Mouse (Mus musculus): Measurements from ENCODE around the gene Trim52. TPM values are rescaled to one million over a fixed set of nuclear protein-coding genes. Genes with fewer than 3 reads are reported as not detected.

Trim52 gene
- polyA plus RNA-seq, 1 experiment from 2014 or later: not detected

DNA sequence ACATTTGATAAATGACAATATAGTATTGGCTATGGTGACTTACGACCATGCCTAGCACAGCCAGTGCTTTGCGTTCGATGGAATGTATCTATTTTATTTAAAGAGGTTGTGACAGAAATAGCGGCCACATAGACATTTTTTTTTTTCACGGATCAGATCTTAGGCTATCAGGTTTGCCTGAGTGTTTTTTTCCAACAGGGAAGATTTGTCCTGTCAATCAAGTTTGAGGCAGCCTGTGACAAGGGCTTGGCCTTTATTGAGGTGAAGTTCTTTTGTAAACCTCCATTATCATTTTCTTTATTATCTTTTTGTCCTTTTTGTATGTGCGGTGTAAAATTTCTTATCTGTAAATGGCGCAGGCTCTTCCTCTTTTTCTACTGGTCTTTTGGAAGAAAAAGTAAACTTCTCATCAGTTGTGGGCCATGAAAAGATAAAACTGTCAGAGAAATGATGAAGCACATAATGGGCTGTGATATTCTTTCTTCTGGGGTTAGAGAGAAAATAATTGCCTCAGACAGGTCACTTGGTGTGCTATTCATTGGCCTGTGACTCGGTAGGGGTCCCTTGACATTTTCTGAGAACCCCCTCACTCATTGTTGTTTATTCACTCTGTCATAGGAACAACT, 73.2 kb downstream of the Trim52 start:
- no peaks in the 10 kb centered on the region for H3K36me3 ChIP-seq (ENCODE audit: control insufficient read depth, insufficient read depth, low read length)
- ATAC-seq (replicated peaks; ENCODE audit: low FRiP score, low TSS enrichment, low read depth) (no peak), DNase-seq (ENCODE audit: low spot score) (no peak)
- no peak overlapping the region for H3K9ac ChIP-seq (ENCODE audit: low read length)
- H3K4me3 ChIP-seq (ENCODE audit: low read depth, low read length): no peak overlapping the region
- WGBS: 55% methylated on average over 8 of the region's 8 CpGs
- no peak overlapping the region for H3K27ac ChIP-seq (ENCODE audit: low read depth)
- H3K4me1 ChIP-seq (replicated peaks; ENCODE audit: control insufficient read depth, insufficient read depth, low read length): no peaks in the 10 kb centered on the region
- H3K27me3 ChIP-seq (replicated peaks; ENCODE audit: control insufficient read depth, insufficient read depth, low read length): no peaks in the 10 kb centered on the region
- H3K9me3 ChIP-seq (ENCODE audit: control insufficient read depth, low read length): no peaks in the 10 kb centered on the region
- no peak overlapping the region for H3K4me2 ChIP-seq (ENCODE audit: low read length)

DNA sequence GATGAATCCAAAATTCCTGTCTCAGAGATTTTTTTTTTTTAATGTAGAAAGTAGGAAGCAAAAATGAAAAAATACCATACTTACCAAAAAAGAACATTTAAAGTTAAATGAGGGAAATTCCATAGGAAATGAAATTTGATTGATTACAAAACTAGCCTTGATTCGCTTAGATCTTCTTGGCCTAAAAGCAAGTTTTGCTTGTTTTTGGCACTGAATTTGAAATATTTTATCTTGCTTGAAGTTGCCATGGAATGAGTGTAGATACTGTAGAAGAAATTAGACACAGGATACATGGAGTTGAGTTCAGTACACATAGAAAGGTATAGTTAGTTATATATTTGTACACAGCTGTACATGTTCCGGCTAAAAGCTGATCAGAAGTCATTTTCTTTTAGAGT, 73.7 kb downstream of the Trim52 start:
- Histone ChIP-seq H3K27me3 (replicated peaks; ENCODE audit: control insufficient read depth, insufficient read depth, low read length) (no peaks in the 10 kb centered on the region), H3K9me3 (ENCODE audit: control insufficient read depth, low read length) (no peaks in the 10 kb centered on the region), H3K4me3 (ENCODE audit: low read depth, low read length) (no peak overlapping the region), H3K36me3 (ENCODE audit: control insufficient read depth, insufficient read depth, low read length) (no peaks in the 10 kb centered on the region), H3K9ac (ENCODE audit: low read length) (no peak overlapping the region), H3K4me2 (ENCODE audit: low read length) (no peak overlapping the region), H3K4me1 (replicated peaks; ENCODE audit: control insufficient read depth, insufficient read depth, low read length) (no peaks in the 10 kb centered on the region), H3K27ac (ENCODE audit: low read depth) (no peak overlapping the region)
- no peak for ATAC-seq (replicated peaks; ENCODE audit: low FRiP score, low TSS enrichment, low read depth)
- WGBS: 88% methylated on average over 2 of the region's 2 CpGs
- no peak for DNase-seq (ENCODE audit: low spot score)

DNA sequence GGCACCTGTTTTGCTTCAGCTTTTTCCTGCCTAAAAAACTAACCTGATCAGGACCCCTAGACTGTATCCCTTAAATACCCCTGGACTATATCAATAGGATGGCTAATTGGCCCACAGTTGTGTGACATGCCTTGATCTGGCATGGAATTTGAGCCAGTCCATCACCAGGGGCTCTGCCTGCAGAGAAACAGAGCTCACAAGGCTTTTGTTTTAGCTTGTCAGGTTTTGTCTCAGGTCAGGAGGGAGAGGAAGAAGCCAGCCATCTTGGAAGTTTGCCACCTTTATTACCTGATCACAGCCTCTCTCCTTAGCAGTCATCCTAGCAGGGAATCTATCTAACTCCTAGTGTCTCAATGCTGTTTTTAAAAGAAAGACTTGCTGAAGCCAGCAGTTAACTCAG, 74.6 kb downstream of the Trim52 start:
- Histone ChIP-seq H3K9me3 (ENCODE audit: control insufficient read depth, low read length) (no peaks in the 10 kb centered on the region), H3K36me3 (ENCODE audit: control insufficient read depth, insufficient read depth, low read length) (no peaks in the 10 kb centered on the region), H3K9ac (ENCODE audit: low read length) (no peak overlapping the region), H3K4me3 (ENCODE audit: low read depth, low read length) (no peak overlapping the region), H3K27me3 (replicated peaks; ENCODE audit: control insufficient read depth, insufficient read depth, low read length) (no peaks in the 10 kb centered on the region), H3K27ac (ENCODE audit: low read depth) (no peak overlapping the region), H3K4me2 (ENCODE audit: low read length) (no peak overlapping the region), H3K4me1 (replicated peaks; ENCODE audit: control insufficient read depth, insufficient read depth, low read length) (no peaks in the 10 kb centered on the region)
- ATAC-seq (replicated peaks; ENCODE audit: low FRiP score, low TSS enrichment, low read depth) (no peak), DNase-seq (ENCODE audit: low spot score) (no peak)

DNA sequence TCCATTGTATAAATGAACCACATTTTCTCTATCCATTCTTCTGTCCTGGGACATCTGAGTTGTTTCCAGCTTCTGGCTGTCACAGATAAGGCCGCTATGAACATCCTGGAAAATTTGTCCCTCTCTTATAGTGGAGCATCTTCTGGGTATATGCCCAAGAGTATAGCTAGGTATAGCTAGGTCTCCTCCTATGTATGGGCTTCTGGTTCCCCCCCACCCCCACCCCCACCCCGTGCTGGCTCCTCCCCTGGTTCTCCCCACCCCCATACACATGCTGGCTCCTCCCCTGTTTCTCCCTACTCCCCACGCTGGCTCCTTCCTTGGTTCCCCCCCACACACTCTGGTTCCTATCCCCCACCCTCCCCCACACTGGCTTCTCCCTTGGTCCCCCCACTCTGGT, 78.0 kb downstream of the Trim52 start:
- no peak overlapping the region for H3K4me2 ChIP-seq (ENCODE audit: low read length)
- no peak for ATAC-seq (replicated peaks; ENCODE audit: low FRiP score, low TSS enrichment, low read depth)
- H3K27me3 ChIP-seq (replicated peaks; ENCODE audit: control insufficient read depth, insufficient read depth, low read length): no peaks in the 10 kb centered on the region
- H3K4me1 ChIP-seq (replicated peaks; ENCODE audit: control insufficient read depth, insufficient read depth, low read length): no peaks in the 10 kb centered on the region; the same call in 1 of the 2 replicates
- no peak overlapping the region for H3K27ac ChIP-seq (ENCODE audit: low read depth)
- H3K4me3 ChIP-seq (ENCODE audit: low read depth, low read length): no peak overlapping the region
- no peaks in the 10 kb centered on the region for H3K9me3 ChIP-seq (ENCODE audit: control insufficient read depth, low read length)
- WGBS: 78% methylated on average over 3 of the region's 3 CpGs
- no peak for DNase-seq (ENCODE audit: low spot score)
- no peak overlapping the region for H3K9ac ChIP-seq (ENCODE audit: low read length)
- no peaks in the 10 kb centered on the region for H3K36me3 ChIP-seq (ENCODE audit: control insufficient read depth, insufficient read depth, low read length)

Other genes starting within 250 kb of the Trim52 start
- gene Spry2, start 209.4 kb upstream of the Trim52 start, polyA plus RNA-seq (2014; fragmentation: Nextera tagmentation; extraction: Ambion mirVana): 48.3 and 50.0 TPM in 2 replicates

All from intestine, embryonic 14.5 days (tissue).